Mouse (Mus musculus) spleen, adult 2 months (tissue): ENCODE measurements at regions not wholly inside any gene's neighbourhood (a gene's known extent, or its start where the extent isn't known, plus 50 kb on each side); places are given as distances from the start of the nearest gene placed in this dataset.

Experiments used
- DNase-seq, 2 experiments: peaks; one replicate each; pipeline versions ENCODE4 v3.0.0 to v3.0.0-alpha.2; 2012 to 2021; ENCODE audit warnings: low spot score in 2 of 2, low read depth in 1 of 2
- H3K27ac ChIP-seq: fragments of 200-500 bp; 2 replicates; pipeline ENCODE4 v1.5.1; 2012; ENCODE audit warnings: low read length, inconsistent platforms; ENCODE audit not compliant: insufficient read depth
- H3K27me3 ChIP-seq: fragments of 200-500 bp; 2 replicates; pipeline ENCODE4 v1.6.1; 2012; ENCODE audit warnings: mild to moderate bottlenecking, moderate library complexity, low read length, inconsistent platforms; ENCODE audit not compliant: control insufficient read depth, insufficient read depth
- H3K36me3 ChIP-seq: fragments of 200-500 bp; 2 replicates; pipeline ENCODE4 v1.6.1; 2012; ENCODE audit warnings: mild to moderate bottlenecking, low read length, inconsistent platforms; ENCODE audit not compliant: control insufficient read depth, insufficient read depth
- H3K4me1 ChIP-seq: fragments of 200-500 bp; 2 replicates; pipeline ENCODE4 v1.6.1; 2011; ENCODE audit warnings: inconsistent platforms; ENCODE audit not compliant: control insufficient read depth, insufficient read depth, insufficient read length
- H3K4me3 ChIP-seq: fragments of 200-500 bp; 2 replicates; pipeline ENCODE4 v1.5.1; 2011; ENCODE audit warnings: mild to moderate bottlenecking, inconsistent platforms; ENCODE audit not compliant: insufficient read depth, insufficient read length; ENCODE audit errors: extremely low read depth
- CTCF ChIP-seq: fragments of 200-500 bp; IDR thresholded peaks from 2 replicates; pipeline ENCODE4 v1.5.1; 2011; ENCODE audit warnings: mild to moderate bottlenecking, inconsistent platforms; ENCODE audit not compliant: insufficient read depth, insufficient read length, insufficient replicate concordance; ENCODE audit errors: extremely low read depth
- POLR2A ChIP-seq: fragments of 200-500 bp; IDR thresholded peaks from 2 replicates; pipeline ENCODE4 v1.6.1; 2011; ENCODE audit warnings: low read depth, low read length, inconsistent platforms
- WGBS: fragments of 180-500 bp; shearing (Covaris S2); methylation state at CpG from one replicate; pipeline ENCODE4 v1.1.7; 2018; 5-methylcytosine and 5-hydroxymethylcytosine counted together

- Histone ChIP-seq H3K36me3 (no peaks in the 10 kb centered on the region), H3K27me3 (no peaks in the 10 kb centered on the region)
Observed at GRCm38 (mm10) chr2:101415002-101415401, 209.5 kb upstream of the Rag2 start.

GRCm38 (mm10) chr2:101416702-101417101 lies 207.8 kb upstream of the Rag2 start:
- Histone ChIP-seq H3K27ac (no peak overlapping the region), H3K36me3 (no peaks in the 10 kb centered on the region), H3K4me1 (no peaks in the 10 kb centered on the region), H3K27me3 (no peaks in the 10 kb centered on the region), H3K4me3 (no peak overlapping the region)
- WGBS, result 86% methylated on average over 3 of the region's 3 CpGs
- no peak for DNase-seq
- no peak for TF ChIP-seq POLR2A
- TF ChIP-seq CTCF, result no peak

More at GRCm38 (mm10) chr2:101415002-101415401, 209.5 kb upstream of the Rag2 start:
- 89% methylated on average over 1 of the region's 1 CpGs for WGBS
- TF ChIP-seq CTCF, result no peak
- TF ChIP-seq POLR2A, result no peak
- Histone ChIP-seq H3K4me3 (no peak overlapping the region), H3K27ac (no peak overlapping the region), H3K4me1 (no peaks in the 10 kb centered on the region)
- DNase-seq, result no peak

GRCm38 (mm10) chr2:101433141-101433895 lies 191.2 kb upstream of the Rag2 start:
- no peaks in the 10 kb centered on the region for H3K4me1 ChIP-seq
- TF ChIP-seq CTCF (no peak), POLR2A (no peak)
- H3K4me3 ChIP-seq, result no peak overlapping the region
- H3K36me3 ChIP-seq, result no peaks in the 10 kb centered on the region
- 75% methylated on average over 8 of the region's 8 CpGs for WGBS
- no peak overlapping the region for H3K27ac ChIP-seq
- no peaks in the 10 kb centered on the region for H3K27me3 ChIP-seq
- no peak for DNase-seq

GRCm38 (mm10) chr2:101440231-101440630 lies 184.3 kb upstream of the Rag2 start:
- no peak for DNase-seq
- Histone ChIP-seq H3K4me1 (no peaks in the 10 kb centered on the region), H3K27me3 (no peaks in the 10 kb centered on the region), H3K27ac (no peak overlapping the region), H3K36me3 (no peaks in the 10 kb centered on the region), H3K4me3 (no peak overlapping the region)
- TF ChIP-seq POLR2A (no peak), CTCF (no peak)
- WGBS, result 69% methylated on average over 5 of the region's 5 CpGs

GRCm38 (mm10) chr2:101441081-101441630 lies 183.4 kb upstream of the Rag2 start:
- no peak overlapping the region for H3K27ac ChIP-seq
- no peak for DNase-seq
- 94% methylated on average over 5 of the region's 5 CpGs for WGBS

GRCm38 (mm10) chr2:101455591-101455990 lies 168.9 kb upstream of the Rag2 start:
- Histone ChIP-seq H3K36me3 (no peaks in the 10 kb centered on the region), H3K4me3 (no peak overlapping the region), H3K27ac (no peak overlapping the region), H3K4me1 (no peaks in the 10 kb centered on the region), H3K27me3 (no peaks in the 10 kb centered on the region)
- no peak for DNase-seq
- 84% methylated on average over 5 of the region's 5 CpGs for WGBS
- TF ChIP-seq CTCF (no peak), POLR2A (no peak)

More at GRCm38 (mm10) chr2:101441081-101441630, 183.4 kb upstream of the Rag2 start:
- Histone ChIP-seq H3K27me3 (no peaks in the 10 kb centered on the region), H3K4me1 (no peaks in the 10 kb centered on the region), H3K4me3 (no peak overlapping the region), H3K36me3 (no peaks in the 10 kb centered on the region)
- TF ChIP-seq POLR2A, result no peak
- no peak for TF ChIP-seq CTCF

GRCm38 (mm10) chr2:101458959-101459358 lies 165.6 kb upstream of the Rag2 start:
- no peak for DNase-seq
- H3K4me1 ChIP-seq, result no peaks in the 10 kb centered on the region
- no peak overlapping the region for H3K4me3 ChIP-seq
- no peak overlapping the region for H3K27ac ChIP-seq
- H3K36me3 ChIP-seq, result no peaks in the 10 kb centered on the region
- TF ChIP-seq POLR2A (no peak), CTCF (no peak)
- 92% methylated on average over 1 of the region's 1 CpGs for WGBS
- H3K27me3 ChIP-seq, result no peaks in the 10 kb centered on the region
